Mouse (Mus musculus): Measurements from ENCODE around the gene Tmem202. TPM values are rescaled to one million over a fixed set of nuclear protein-coding genes. Genes with fewer than 3 reads are reported as not detected.

The Tmem202 gene
- total RNA-seq, 2 experiments from 2014 or later, result 0.22 to 0.31 TPM

- intact Hi-C loops (cut with DNase I), result no loop called here
- DNase-seq, result no peak
Observed at GRCm38 (mm10) chr9:59473171-59473570, 66.5 kb downstream of the Tmem202 start.

- intact Hi-C loops (cut with DNase I), result no loop called here
- no peak for DNase-seq
Observed at GRCm38 (mm10) chr9:59469446-59469845, 70.2 kb downstream of the Tmem202 start.

Other genes starting within 250 kb of the Tmem202 start
- 10 to 100 TPM; 11.3 to 12.6 TPM for gene Adpgk, start 248.3 kb downstream of the Tmem202 start, total RNA-seq (2021)
- gene Bbs4, start 186.3 kb downstream of the Tmem202 start, total RNA-seq (2021), result 1 to 10 TPM; 2.8 to 3.5 TPM
- 10 to 100 TPM; 83.9 to 90.7 TPM for gene Arih1, start 53.2 kb downstream of the Tmem202 start, total RNA-seq (2021)
- 10 to 100 TPM; 33.1 to 38.1 TPM for gene Hexa, start 307 bp downstream of the Tmem202 start, total RNA-seq (2021)
- gene Celf6, start 38.1 kb upstream of the Tmem202 start, total RNA-seq (2021), result not detected
- gene Parp6, start 77.4 kb upstream of the Tmem202 start, total RNA-seq (2021), result 10 to 100 TPM; 15.6 to 19.3 TPM
- 1,000 to 10,000 TPM; 1,252 to 1,287 TPM for gene Pkm, start 116.5 kb upstream of the Tmem202 start, total RNA-seq (2021)
- under 1 TPM in 1 of 2 experiments, not detected in 1; 0.26 TPM for gene Gramd2, start 140.3 kb upstream of the Tmem202 start, total RNA-seq (2021)
- 1 to 10 TPM; 4.4 to 8.3 TPM for gene Senp8, start 210.9 kb upstream of the Tmem202 start, total RNA-seq (2021)
- 10 to 100 TPM; 19.3 to 21.0 TPM for gene Myo9a, start 211.0 kb upstream of the Tmem202 start, total RNA-seq (2021)